Mouse (Mus musculus): ENCODE data around the gene Gm17617. TPM values are rescaled to one million over a fixed set of nuclear protein-coding genes. Genes with fewer than 3 reads are reported as not detected.

The Gm17617 gene
- total and polyA plus RNA-seq, 2 experiments from 2014 or later: not detected

DNA sequence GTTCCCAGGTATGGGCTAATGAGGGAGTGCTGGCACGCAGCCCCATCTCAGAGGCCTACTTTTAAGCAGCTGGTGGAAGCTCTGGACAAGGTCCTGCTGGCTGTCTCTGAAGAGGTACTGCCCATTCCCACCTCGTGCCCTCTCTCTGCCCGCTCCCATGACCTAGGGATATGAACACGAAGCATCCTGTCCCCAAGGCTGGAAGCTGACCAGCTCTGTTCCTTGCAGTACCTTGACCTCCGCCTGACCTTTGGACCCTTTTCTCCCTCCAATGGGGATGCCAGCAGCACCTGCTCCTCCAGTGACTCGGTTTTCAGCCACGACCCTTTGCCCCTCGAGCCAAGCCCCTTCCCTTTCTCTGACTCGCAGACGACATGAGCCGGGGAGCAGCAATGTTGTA, 34.5 kb upstream of the Gm17617 start:
- TF ChIP-seq CTCF (IDR thresholded peaks at IDR 0.05): no peak

DNA sequence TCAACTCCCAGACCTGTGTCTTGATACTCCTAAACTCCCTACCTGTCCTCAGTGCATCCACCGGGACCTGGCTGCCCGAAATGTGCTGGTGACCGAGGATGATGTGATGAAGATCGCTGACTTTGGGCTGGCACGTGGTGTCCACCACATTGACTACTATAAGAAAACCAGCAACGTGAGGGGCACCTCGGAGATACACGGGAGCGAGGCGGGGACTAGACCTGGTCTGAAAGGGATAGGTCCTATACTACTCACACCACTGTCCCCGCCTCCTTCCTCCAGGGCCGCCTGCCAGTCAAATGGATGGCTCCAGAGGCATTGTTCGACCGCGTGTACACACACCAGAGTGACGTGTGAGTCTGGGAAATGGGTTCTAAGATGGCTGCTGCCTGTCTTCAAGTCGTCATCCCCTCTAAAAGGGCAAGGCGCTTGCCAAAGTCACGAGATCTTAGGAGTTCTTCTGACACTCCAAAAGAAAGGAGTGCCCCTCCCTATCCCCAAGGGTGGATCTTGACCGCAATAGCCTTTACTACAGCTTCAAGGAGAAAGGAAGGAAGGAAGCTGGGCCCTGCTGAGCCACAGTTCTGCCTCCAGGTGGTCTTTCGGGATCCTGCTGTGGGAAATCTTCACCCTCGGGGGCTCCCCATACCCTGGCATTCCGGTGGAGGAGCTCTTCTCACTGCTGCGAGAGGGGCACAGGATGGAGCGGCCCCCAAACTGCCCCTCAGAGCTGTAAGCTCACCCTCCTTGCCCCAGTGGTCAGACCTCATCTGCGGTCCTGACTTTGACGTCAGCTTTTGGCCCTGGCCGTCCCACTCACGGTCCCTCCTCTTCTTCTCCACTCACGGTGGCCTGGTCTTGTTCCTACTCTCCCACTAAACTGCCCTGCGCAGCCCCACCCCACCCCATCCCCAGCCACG, 33.7 kb upstream of the Gm17617 start:
- ATAC-seq (ENCODE audit: low FRiP score) (no peak), DNase-seq (ENCODE audit: low spot score) (no peak)
- H3K36me3 ChIP-seq (ENCODE audit: insufficient read depth, low read length): no peaks in the 10 kb centered on the region
- no peak for TF ChIP-seq CTCF (IDR thresholded peaks at IDR 0.05)
- H3K27me3 ChIP-seq (ENCODE audit: insufficient read depth, low read length): no peaks in the 10 kb centered on the region
- no peak overlapping the region for H3K4me3 ChIP-seq (ENCODE audit: low read depth, low read length)
- no peaks in the 10 kb centered on the region for H3K9me3 ChIP-seq (ENCODE audit: low read length)
- H3K4me2 ChIP-seq (ENCODE audit: low read depth, low read length, poor library complexity, severe bottlenecking): no peak overlapping the region
- H3K27ac ChIP-seq (ENCODE audit: low read depth, low read length): no peak overlapping the region
- WGBS: 92% methylated on average over 32 of the region's 32 CpGs
- H3K9ac ChIP-seq (replicated peaks; ENCODE audit: low read length, poor library complexity, severe bottlenecking): no peak overlapping the region
- H3K4me1 ChIP-seq (ENCODE audit: insufficient read depth, low read length): no peaks in the 10 kb centered on the region; the same call in 1 of the 2 replicates

More for the DNA sequence above, 34.5 kb upstream of the Gm17617 start:
- Histone ChIP-seq H3K9me3 (ENCODE audit: low read length) (no peaks in the 10 kb centered on the region), H3K36me3 (ENCODE audit: insufficient read depth, low read length) (no peaks in the 10 kb centered on the region), H3K27ac (ENCODE audit: low read depth, low read length) (no peak overlapping the region), H3K4me3 (ENCODE audit: low read depth, low read length) (no peak overlapping the region), H3K4me1 (ENCODE audit: insufficient read depth, low read length) (no peaks in the 10 kb centered on the region; the same call in 1 of the 2 replicates), H3K9ac (replicated peaks; ENCODE audit: low read length, poor library complexity, severe bottlenecking) (no peak overlapping the region), H3K27me3 (ENCODE audit: insufficient read depth, low read length) (no peaks in the 10 kb centered on the region), H3K4me2 (ENCODE audit: low read depth, low read length, poor library complexity, severe bottlenecking) (no peak overlapping the region)
- 82% methylated on average over 11 of the region's 11 CpGs for WGBS
- DNase-seq (ENCODE audit: low spot score) (no peak), ATAC-seq (ENCODE audit: low FRiP score) (no peak)

DNA sequence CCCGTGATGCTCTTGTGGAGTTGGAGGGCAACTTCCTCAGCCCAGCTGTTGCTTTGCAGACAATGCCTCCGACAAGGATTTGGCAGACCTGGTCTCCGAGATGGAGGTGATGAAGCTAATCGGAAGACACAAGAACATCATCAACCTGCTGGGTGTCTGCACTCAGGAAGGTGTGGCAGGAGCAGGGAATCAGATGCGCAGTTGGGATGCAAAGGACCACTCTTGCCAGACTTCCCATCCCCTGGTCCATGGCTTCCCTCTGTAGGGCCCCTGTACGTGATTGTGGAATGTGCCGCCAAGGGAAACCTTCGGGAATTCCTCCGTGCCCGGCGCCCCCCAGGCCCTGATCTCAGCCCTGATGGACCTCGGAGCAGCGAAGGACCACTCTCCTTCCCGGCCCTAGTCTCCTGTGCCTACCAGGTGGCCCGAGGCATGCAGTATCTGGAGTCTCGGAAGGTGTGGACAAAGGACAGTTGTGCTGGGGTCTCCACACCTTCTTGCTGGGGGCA, 32.5 kb upstream of the Gm17617 start:
- no peaks in the 10 kb centered on the region for H3K36me3 ChIP-seq (ENCODE audit: insufficient read depth, low read length)
- no peaks in the 10 kb centered on the region for H3K9me3 ChIP-seq (ENCODE audit: low read length)
- H3K27me3 ChIP-seq (ENCODE audit: insufficient read depth, low read length): no peaks in the 10 kb centered on the region
- no peaks in the 10 kb centered on the region for H3K4me1 ChIP-seq (ENCODE audit: insufficient read depth, low read length)
- H3K9ac ChIP-seq (replicated peaks; ENCODE audit: low read length, poor library complexity, severe bottlenecking): no peak overlapping the region
- no peak for ATAC-seq (ENCODE audit: low FRiP score)
- no peak overlapping the region for H3K4me2 ChIP-seq (ENCODE audit: low read depth, low read length, poor library complexity, severe bottlenecking)
- 81% methylated on average over 16 of the region's 16 CpGs for WGBS
- TF ChIP-seq CTCF (IDR thresholded peaks at IDR 0.05): no peak
- no peak for DNase-seq (ENCODE audit: low spot score)
- H3K4me3 ChIP-seq (ENCODE audit: low read depth, low read length): no peak overlapping the region
- H3K27ac ChIP-seq (ENCODE audit: low read depth, low read length): no peak overlapping the region

DNA sequence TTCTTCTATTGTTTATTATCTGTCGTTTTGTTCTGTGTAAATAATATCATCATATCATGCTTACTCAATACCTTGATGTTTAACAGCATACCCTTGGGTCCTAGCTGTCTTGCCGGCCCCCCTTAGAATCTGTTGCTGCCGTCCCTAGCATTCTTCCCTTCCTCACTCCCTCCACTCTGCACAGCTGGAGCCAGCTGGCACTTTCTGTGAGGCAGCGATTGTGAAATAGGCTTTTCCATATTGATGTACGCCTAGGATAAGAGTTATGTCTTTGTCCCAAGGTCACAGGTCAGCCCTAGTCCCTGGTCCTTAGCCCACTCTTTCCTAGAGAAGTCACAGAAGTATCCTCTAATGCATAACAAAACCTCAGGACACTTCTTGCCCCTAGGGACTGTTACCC, 30.2 kb upstream of the Gm17617 start:
- TF ChIP-seq CTCF (IDR thresholded peaks at IDR 0.05): no peak
- Histone ChIP-seq H3K36me3 (ENCODE audit: insufficient read depth, low read length) (no peaks in the 10 kb centered on the region), H3K27ac (ENCODE audit: low read depth, low read length) (no peak overlapping the region), H3K9ac (replicated peaks; ENCODE audit: low read length, poor library complexity, severe bottlenecking) (no peak overlapping the region), H3K4me1 (ENCODE audit: insufficient read depth, low read length) (no peaks in the 10 kb centered on the region), H3K27me3 (ENCODE audit: insufficient read depth, low read length) (no peaks in the 10 kb centered on the region), H3K4me3 (ENCODE audit: low read depth, low read length) (no peak overlapping the region), H3K4me2 (ENCODE audit: low read depth, low read length, poor library complexity, severe bottlenecking) (no peak overlapping the region), H3K9me3 (ENCODE audit: low read length) (no peaks in the 10 kb centered on the region)
- 52% methylated on average over 5 of the region's 5 CpGs for WGBS
- ATAC-seq (ENCODE audit: low FRiP score): no peak
- DNase-seq (ENCODE audit: low spot score): no peak

DNA sequence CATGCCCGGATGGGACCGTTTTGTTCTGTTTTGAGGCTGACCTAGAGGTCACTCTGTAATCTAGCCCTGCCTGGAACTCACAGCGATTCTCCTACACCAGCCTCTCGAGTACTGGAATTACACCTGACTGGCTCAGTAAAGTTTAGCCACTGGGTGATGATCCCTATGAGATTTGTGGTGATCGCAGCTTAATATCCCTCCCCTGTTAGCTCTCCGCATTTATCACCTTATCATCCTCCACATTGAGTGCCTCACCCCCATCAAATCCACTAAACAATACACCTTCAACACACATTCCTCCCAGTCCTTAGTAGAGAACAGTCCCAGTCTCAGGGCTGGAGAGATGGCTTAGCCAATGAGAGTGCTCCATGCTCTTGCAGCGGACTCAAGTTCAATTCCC, 29.0 kb upstream of the Gm17617 start:
- no peak for ATAC-seq (ENCODE audit: low FRiP score)
- 66% methylated on average over 7 of the region's 7 CpGs for WGBS
- Histone ChIP-seq H3K4me3 (ENCODE audit: low read depth, low read length) (no peak overlapping the region), H3K4me1 (ENCODE audit: insufficient read depth, low read length) (no peaks in the 10 kb centered on the region), H3K27ac (ENCODE audit: low read depth, low read length) (no peak overlapping the region), H3K27me3 (ENCODE audit: insufficient read depth, low read length) (no peaks in the 10 kb centered on the region), H3K9me3 (ENCODE audit: low read length) (no peaks in the 10 kb centered on the region), H3K4me2 (ENCODE audit: low read depth, low read length, poor library complexity, severe bottlenecking) (no peak overlapping the region), H3K36me3 (ENCODE audit: insufficient read depth, low read length) (no peaks in the 10 kb centered on the region), H3K9ac (replicated peaks; ENCODE audit: low read length, poor library complexity, severe bottlenecking) (no peak overlapping the region)
- DNase-seq (ENCODE audit: low spot score): no peak
- no peak for TF ChIP-seq CTCF (IDR thresholded peaks at IDR 0.05)

DNA sequence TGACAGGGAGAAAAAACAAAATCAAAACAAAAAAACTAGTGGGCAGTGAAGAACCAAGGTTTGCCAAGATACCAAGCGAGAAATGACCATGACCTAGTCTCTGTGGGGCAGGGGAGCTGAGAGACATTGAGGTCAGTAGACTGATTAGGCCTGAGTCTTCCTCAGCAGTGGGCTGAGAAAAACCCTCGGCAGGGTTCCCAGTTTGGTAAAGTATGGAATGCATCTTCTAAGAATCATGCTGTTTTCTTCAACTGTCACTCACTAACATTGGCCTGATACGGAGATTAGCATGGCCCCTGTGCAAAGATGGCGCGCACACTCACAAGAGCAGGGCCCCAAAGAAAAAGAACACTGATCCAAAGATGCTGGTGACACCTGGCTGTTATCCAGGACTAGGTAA, 20.6 kb upstream of the Gm17617 start:
- DNase-seq (ENCODE audit: low spot score) (no peak), ATAC-seq (ENCODE audit: low FRiP score) (no peak)
- Histone ChIP-seq H3K27me3 (ENCODE audit: insufficient read depth, low read length) (peaks cover 9% of the 10 kb centered on the region; the same call in 1 of the 2 replicates), H3K36me3 (ENCODE audit: insufficient read depth, low read length) (no peaks in the 10 kb centered on the region), H3K9me3 (ENCODE audit: low read length) (no peaks in the 10 kb centered on the region), H3K9ac (replicated peaks; ENCODE audit: low read length, poor library complexity, severe bottlenecking) (no peak overlapping the region), H3K27ac (ENCODE audit: low read depth, low read length) (no peak overlapping the region), H3K4me3 (ENCODE audit: low read depth, low read length) (no peak overlapping the region), H3K4me1 (ENCODE audit: insufficient read depth, low read length) (no peaks in the 10 kb centered on the region), H3K4me2 (ENCODE audit: low read depth, low read length, poor library complexity, severe bottlenecking) (no peak overlapping the region)
- WGBS: 84% methylated on average over 5 of the region's 5 CpGs
- TF ChIP-seq CTCF (IDR thresholded peaks at IDR 0.05): no peak

All from midbrain, postnatal 0 days (tissue).